Mouse (Mus musculus) kidney, adult 2 months (tissue): ENCODE measurements at regions not wholly inside any gene's neighbourhood (a gene's known extent, or its start where the extent isn't known, plus 50 kb on each side); places are given as distances from the start of the nearest gene placed in this dataset.

ENCODE experiments used
- CTCF ChIP-seq: fragments of 200-500 bp; conservative IDR thresholded peaks from 2 replicates; pipeline ENCODE4 v1.5.1; 2011; ENCODE audit warnings: low read depth, mild to moderate bottlenecking, control low read depth, low read length, moderate library complexity, mixed read lengths; ENCODE audit not compliant: insufficient read depth, insufficient read length
- POLR2A ChIP-seq: fragments of 200-500 bp; IDR thresholded peaks from one replicate; pipeline ENCODE4 v1.6.1; 2011; ENCODE audit warnings: low read depth, low read length, control low read depth

- no peak for TF ChIP-seq CTCF
- TF ChIP-seq POLR2A: no peak
Measured at GRCm38 (mm10) chr11:16637679-16638078, 114.3 kb upstream of the Egfr start.
